Mouse (Mus musculus): Measurements from ENCODE around the gene Mndal.
"Not testable (repeated sequence)": the region's sequence is repeated elsewhere in the genome, so short reads cannot be mapped to it uniquely, and the experiment has no call there.

DNA sequence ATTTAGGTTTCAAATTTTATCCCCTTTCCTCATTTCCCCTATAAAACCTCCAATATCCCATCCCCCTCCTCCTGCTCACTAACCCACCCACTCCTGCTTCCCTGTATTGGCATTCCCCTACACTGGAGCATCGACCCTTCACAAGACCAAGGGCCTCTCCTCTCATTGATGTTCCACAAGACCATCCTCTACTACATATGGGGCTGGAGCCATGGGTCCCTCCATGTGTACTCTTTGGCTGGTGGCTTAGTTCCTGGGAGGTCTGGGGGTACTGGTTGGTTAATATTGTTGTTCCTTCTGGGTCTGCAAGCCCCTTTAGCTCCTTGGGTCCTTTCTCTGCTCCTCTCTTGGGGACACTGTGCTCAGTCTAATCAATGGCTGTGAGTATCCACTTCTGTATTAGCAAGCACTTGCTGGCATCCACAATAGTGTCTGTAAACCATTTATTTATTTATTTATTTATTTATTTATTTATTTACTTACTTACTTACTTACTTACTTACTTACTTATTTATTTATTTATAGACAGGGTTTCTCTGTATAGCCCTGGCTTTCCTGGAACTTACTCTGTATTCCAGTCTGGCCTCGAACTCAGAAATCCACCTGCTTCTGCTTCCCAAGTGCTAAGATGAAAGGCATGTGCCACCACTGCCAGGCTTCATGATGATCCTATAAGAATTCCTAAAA lies 121.4 kb downstream of the Mndal start:
- TF ChIP-seq CTCF (IDR thresholded peaks at IDR 0.05; ENCODE audit: control insufficient read depth, insufficient read depth, low read length); POLR2A (IDR thresholded peaks at IDR 0.05; ENCODE audit: borderline replicate concordance, control insufficient read depth, low read depth, low read length): not testable (repeated sequence)

All from bone marrow, adult 2 months (tissue).